Mouse (Mus musculus): Measurements from ENCODE around the gene Gm34653.
"Not testable (repeated sequence)": the region's sequence is repeated elsewhere in the genome, so short reads cannot be mapped to it uniquely, and the experiment has no call there.

- TF ChIP-seq GATA1 (IDR thresholded peaks at IDR 0.05; ENCODE audit: borderline replicate concordance, low read length); FLI1 (IDR thresholded peaks at IDR 0.05; ENCODE audit: low read length): not testable (repeated sequence)
These were observed 2.7 kb upstream of the Gm34653 start for GRCm38 (mm10) chr2:34830066-34830465.
